9 mouse cellular contexts compared by ENCODE assay signal in the genomic region with DNA sequence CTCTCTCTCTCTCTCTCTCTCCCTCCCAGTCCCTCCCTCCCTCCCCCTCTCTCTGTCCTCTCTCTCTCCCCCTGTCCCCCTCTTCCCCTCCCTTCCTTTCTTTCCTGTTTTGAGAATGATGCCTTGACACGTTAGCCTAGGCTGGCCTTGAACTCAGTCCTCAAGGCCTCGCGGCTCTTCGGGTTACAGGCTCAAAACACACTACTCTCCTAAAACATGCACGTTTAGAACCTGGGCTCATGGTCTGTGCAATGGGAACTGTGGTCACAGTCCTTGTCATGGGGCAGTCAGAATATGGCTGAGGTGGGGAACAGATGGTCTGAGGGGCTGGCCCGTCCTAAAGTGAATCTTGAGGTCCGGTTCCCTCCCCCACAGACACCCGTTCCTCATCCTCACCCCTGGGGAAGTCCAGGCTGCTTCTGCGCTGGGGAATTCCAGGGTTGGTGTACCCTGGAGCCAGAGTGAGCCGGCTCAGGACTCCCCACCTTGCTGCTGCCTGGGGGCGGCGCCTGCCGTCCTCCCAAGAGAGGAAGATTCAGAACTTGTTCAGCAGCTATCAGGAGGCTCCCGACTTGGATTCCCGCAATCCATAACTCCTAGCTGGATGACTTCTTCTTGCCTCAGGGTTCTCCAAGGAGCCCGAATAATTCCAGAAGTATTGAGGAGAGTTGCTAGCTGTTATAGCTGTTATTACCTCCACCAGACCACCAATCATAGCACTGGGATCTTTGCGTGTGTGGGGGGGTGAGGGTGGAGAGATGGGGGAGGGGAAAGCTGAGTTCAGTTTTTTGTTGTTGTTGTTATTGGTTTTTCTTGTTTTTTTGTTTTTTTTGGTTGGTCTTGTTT. TPM values are rescaled to one million over a fixed set of nuclear protein-coding genes. Genes with fewer than 3 reads are reported as not detected.
DNase-seq lines count a peak whose midpoint lies in the region; ATAC-seq and TF ChIP-seq lines count a peak whose summit lies in the region.
"Had no signal": no experiment of that assay in that cellular context is flagged by ENCODE, and none has a peak within 500 bp of the region (broad histone marks: within the 10 kb centered on the region; RNA-seq: fewer than 3 reads in every experiment).

No protein-coding gene starts in this region.

- H3K27ac ChIP-seq in heart, adult 2 months: peak overlapping the region; percentile 74
- H3K27ac ChIP-seq in heart, embryonic 13.5 days (replicated peaks): no peak overlapping the region
- no peak overlapping the region for H3K27ac ChIP-seq in limb, embryonic 14.5 days (replicated peaks; ENCODE audit: low read depth, low read length)
- no peak overlapping the region for H3K27ac ChIP-seq in midbrain, embryonic 14.5 days (replicated peaks; ENCODE audit: low read depth, low read length)
- H3K27ac ChIP-seq: midbrain, embryonic 12.5 days had no signal

- WGBS in heart, adult 2 months: 4% methylated on average over 17 of the region's 17 CpGs
- WGBS in heart, embryonic 13.5 days: 5% methylated on average over 17 of the region's 17 CpGs
- 4% methylated on average over 17 of the region's 17 CpGs for WGBS in limb, embryonic 14.5 days
- WGBS in midbrain, embryonic 14.5 days: 7% methylated on average over 17 of the region's 17 CpGs

- TF ChIP-seq CTCF in heart, adult 2 months (IDR thresholded peaks at IDR 0.05): no peak
- TF ChIP-seq CTCF in E14TG2a.4 (conservative IDR thresholded peaks at IDR 0.05; ENCODE audit: low read length): no peak

- H3K4me1 ChIP-seq in heart, adult 2 months (ENCODE audit: control insufficient read depth, insufficient read depth, low read length): peaks cover 12% of the 10 kb centered on the region
- peaks cover 74% of the 10 kb centered on the region for H3K4me1 ChIP-seq in E14TG2a.4 (replicated peaks; ENCODE audit: low read depth, low read length)
- peaks cover 21% of the 10 kb centered on the region for H3K4me1 ChIP-seq in heart, embryonic 13.5 days
- 0 out of 2 replicates have a peak, but pooled peaks cover 8% of the 10 kb centered on the region for H3K4me1 ChIP-seq in limb, embryonic 14.5 days (ENCODE audit: control insufficient read depth, insufficient read depth, low read length)
- H3K4me1 ChIP-seq in midbrain, embryonic 14.5 days (ENCODE audit: control insufficient read depth, insufficient read depth, low read length): no peaks in the 10 kb centered on the region

- peak overlapping the region; percentile 45 for H3K4me3 ChIP-seq in heart, adult 2 months
- peak overlapping the region; percentile 89 for H3K4me3 ChIP-seq in E14TG2a.4 (replicated peaks; ENCODE audit: low read length)
- H3K4me3 ChIP-seq in heart, embryonic 13.5 days: peak overlapping the region; percentile 53
- H3K4me3 ChIP-seq in limb, embryonic 14.5 days (replicated peaks; ENCODE audit: low read length): peak overlapping the region; percentile 41
- no peak overlapping the region for H3K4me3 ChIP-seq in midbrain, embryonic 14.5 days (replicated peaks; ENCODE audit: low read depth, low read length)

- no peak for TF ChIP-seq EP300 in heart, adult 2 months (IDR thresholded peaks at IDR 0.05; ENCODE audit: insufficient read depth, low read depth, low read length)

- H3K27me3 ChIP-seq in heart, adult 2 months (ENCODE audit: control insufficient read depth, insufficient read depth, low read length): no peaks in the 10 kb centered on the region
- H3K27me3 ChIP-seq in E14TG2a.4 (ENCODE audit: insufficient read depth, low read length): no peaks in the 10 kb centered on the region
- H3K27me3 ChIP-seq in heart, embryonic 13.5 days (replicated peaks): peaks cover 70% of the 10 kb centered on the region
- peaks cover 33% of the 10 kb centered on the region for H3K27me3 ChIP-seq in limb, embryonic 14.5 days (ENCODE audit: control insufficient read depth, insufficient read depth, low read length)
- H3K27me3 ChIP-seq in midbrain, embryonic 14.5 days (ENCODE audit: control insufficient read depth, insufficient read depth, low read length): peaks cover 42% of the 10 kb centered on the region

- H3K4me2 ChIP-seq in heart, embryonic 13.5 days: peak overlapping the region; percentile 75
- peak overlapping the region; percentile 65 for H3K4me2 ChIP-seq in limb, embryonic 14.5 days (replicated peaks; ENCODE audit: low read depth, low read length, severe bottlenecking)
- no peak overlapping the region for H3K4me2 ChIP-seq in midbrain, embryonic 14.5 days (ENCODE audit: low read length)

- H3K9ac ChIP-seq in heart, adult 2 months (ENCODE audit: low read depth, low read length): peak overlapping the region; percentile 51
- H3K9ac ChIP-seq in heart, embryonic 13.5 days: peak overlapping the region; percentile 67
- H3K9ac ChIP-seq in limb, embryonic 14.5 days (ENCODE audit: low read depth, low read length, severe bottlenecking): peak overlapping the region; percentile 48; the same call in 1 of the 2 replicates
- no peak overlapping the region for H3K9ac ChIP-seq in midbrain, embryonic 14.5 days (replicated peaks; ENCODE audit: low read length)
- H3K9ac ChIP-seq: midbrain, embryonic 12.5 days had no signal

- H3K9me3 ChIP-seq in E14TG2a.4 (ENCODE audit: low read length): no peaks in the 10 kb centered on the region
- no peaks in the 10 kb centered on the region for H3K9me3 ChIP-seq in heart, embryonic 13.5 days
- H3K9me3 ChIP-seq in limb, embryonic 14.5 days (ENCODE audit: control insufficient read depth, low read length): no peaks in the 10 kb centered on the region
- H3K9me3 ChIP-seq in midbrain, embryonic 14.5 days (ENCODE audit: control insufficient read depth, low read length): no peaks in the 10 kb centered on the region
- H3K9me3 ChIP-seq: midbrain, embryonic 12.5 days had no signal

- intact Hi-C loops in heart, adult 2 months (cut with DNase I): no loop called here

- H3K36me3 ChIP-seq in heart, adult 2 months (ENCODE audit: control insufficient read depth, insufficient read depth, low read length): no peaks in the 10 kb centered on the region
- peaks cover 45% of the 10 kb centered on the region for H3K36me3 ChIP-seq in E14TG2a.4 (ENCODE audit: insufficient read depth, low read length)
- H3K36me3 ChIP-seq in heart, embryonic 13.5 days: no peaks in the 10 kb centered on the region
- H3K36me3 ChIP-seq in limb, embryonic 14.5 days (ENCODE audit: control insufficient read depth, insufficient read depth, low read length): no peaks in the 10 kb centered on the region
- H3K36me3 ChIP-seq in midbrain, embryonic 14.5 days (ENCODE audit: control insufficient read depth, insufficient read depth, low read length): no peaks in the 10 kb centered on the region
- H3K36me3 ChIP-seq: midbrain, embryonic 12.5 days had no signal

- no peak for ATAC-seq in heart, embryonic 13.5 days (ENCODE audit: extremely low read depth, insufficient number of reproducible peaks, low FRiP score, low TSS enrichment)
- no peak for ATAC-seq in limb, embryonic 14.5 days (ENCODE audit: low FRiP score, low read depth)
- no peak for ATAC-seq in midbrain, embryonic 14.5 days (ENCODE audit: low FRiP score, low TSS enrichment)

- TF ChIP-seq POLR2A in heart, adult 2 months (IDR thresholded peaks at IDR 0.05; ENCODE audit: insufficient read depth, low read depth, low read length): no peak
- TF ChIP-seq POLR2A in limb, embryonic 14.5 days (IDR thresholded peaks at IDR 0.05; ENCODE audit: borderline replicate concordance, extremely low read depth, insufficient read depth, insufficient read length): no peak

- no peaks in the 10 kb centered on the region for H3K79me2 ChIP-seq in heart, adult 2 months (replicated peaks; ENCODE audit: control insufficient read depth, insufficient read depth, low read length)

- peak; percentile 49 to 56 for DNase-seq in heart, adult 2 months
- DNase-seq in heart, postnatal 4 days: no peak
- DNase-seq in limb, embryonic 14.5 days (ENCODE audit: low spot score): no peak
- DNase-seq in layer of hippocampus, adult 9-10 months (ENCODE audit: low spot score): no peak
- DNase-seq in layer of hippocampus, postnatal 25 days (ENCODE audit: extremely low spot score in 1 of 2, low spot score in 1 of 2): no peak
- DNase-seq in midbrain, embryonic 14.5 days: no peak

RNA-seq across cellular contexts. Expression of a gene that starts 0.8 kb away (rescaled TPM):
- total RNA-seq in heart, adult 2 months (2021): 1 to 10 TPM; 7.6 to 9.2 TPM
- 12.4 and 15.3 TPM in 2 replicates for polyA plus RNA-seq in heart, adult 2 months (2012; rRNA removed)
- 1 to 10 TPM; 8.0 to 8.5 TPM for total RNA-seq in heart, postnatal 4 days (2021)
- polyA plus RNA-seq in heart, embryonic 13.5 days (2015; fragmentation: Nextera tagmentation; extraction: Ambion mirVana): 11.6 and 11.9 TPM in 2 replicates
- polyA plus RNA-seq in limb, embryonic 14.5 days (2012; rRNA removed): 15.5 and 16.6 TPM in 2 replicates
- 18.3 and 21.2 TPM in 2 replicates for polyA plus RNA-seq in limb, embryonic 14.5 days (2014; fragmentation: Nextera tagmentation; extraction: Ambion mirVana)
- total RNA-seq in layer of hippocampus, postnatal 25 days (2021): 1 to 10 TPM; 2.1 to 2.7 TPM
- 1.7 and 4.1 TPM in 2 replicates for polyA plus RNA-seq in midbrain, embryonic 14.5 days (2014; fragmentation: Nextera tagmentation; extraction: Ambion mirVana)

RNA-seq across cellular contexts. Expression of a gene that starts 12.6 kb away (rescaled TPM):
- total RNA-seq in heart, adult 2 months (2021): 1 to 10 TPM in 1 of 2 experiments, under 1 TPM in 1; 0.84 to 1.0 TPM
- 0.70 and 1.4 TPM in 2 replicates for polyA plus RNA-seq in heart, adult 2 months (2012; rRNA removed)
- total RNA-seq in heart, postnatal 4 days (2021): under 1 TPM; 0.27 to 0.93 TPM
- polyA plus RNA-seq in heart, embryonic 13.5 days (2015; fragmentation: Nextera tagmentation; extraction: Ambion mirVana): 3.1 and 8.3 TPM in 2 replicates
- polyA plus RNA-seq in limb, embryonic 14.5 days (2012; rRNA removed): 0.26 and 0.47 TPM in 2 replicates
- polyA plus RNA-seq in limb, embryonic 14.5 days (2014; fragmentation: Nextera tagmentation; extraction: Ambion mirVana): 0.99 and 1.3 TPM in 2 replicates
- under 1 TPM; 0.84 to 0.87 TPM for total RNA-seq in layer of hippocampus, postnatal 25 days (2021)
- polyA plus RNA-seq in midbrain, embryonic 14.5 days (2014; fragmentation: Nextera tagmentation; extraction: Ambion mirVana): not detected in 2 replicates

RNA-seq across cellular contexts. Expression of a gene that starts 14.0 kb away (rescaled TPM):
- 100 to 1,000 TPM; 124 to 130 TPM for total RNA-seq in heart, adult 2 months (2021)
- 173 and 226 TPM in 2 replicates for polyA plus RNA-seq in heart, adult 2 months (2012; rRNA removed)
- 10 to 100 TPM; 85.7 to 98.0 TPM for total RNA-seq in heart, postnatal 4 days (2021)
- polyA plus RNA-seq in heart, embryonic 13.5 days (2015; fragmentation: Nextera tagmentation; extraction: Ambion mirVana): 124 and 139 TPM in 2 replicates
- polyA plus RNA-seq in limb, embryonic 14.5 days (2012; rRNA removed): 89.0 and 114 TPM in 2 replicates
- 115 and 118 TPM in 2 replicates for polyA plus RNA-seq in limb, embryonic 14.5 days (2014; fragmentation: Nextera tagmentation; extraction: Ambion mirVana)
- total RNA-seq in layer of hippocampus, postnatal 25 days (2021): 10 to 100 TPM; 60.1 to 62.4 TPM
- polyA plus RNA-seq in midbrain, embryonic 14.5 days (2014; fragmentation: Nextera tagmentation; extraction: Ambion mirVana): 98.6 and 112 TPM in 2 replicates

RNA-seq across cellular contexts. Expression of a gene that starts 15.3 kb away (rescaled TPM):
- not detected for total RNA-seq in heart, adult 2 months (2021)
- 0.06 and 0.08 TPM in 2 replicates for polyA plus RNA-seq in heart, adult 2 months (2012; rRNA removed)
- not detected for total RNA-seq in heart, postnatal 4 days (2021)
- polyA plus RNA-seq in heart, embryonic 13.5 days (2015; fragmentation: Nextera tagmentation; extraction: Ambion mirVana): 0.04 and 0.05 TPM in 2 replicates
- polyA plus RNA-seq in limb, embryonic 14.5 days (2012; rRNA removed): 0.23 and 0.34 TPM in 2 replicates
- polyA plus RNA-seq in limb, embryonic 14.5 days (2014; fragmentation: Nextera tagmentation; extraction: Ambion mirVana): 0.08 and 0.11 TPM in 2 replicates
- total RNA-seq in layer of hippocampus, postnatal 25 days (2021): 100 to 1,000 TPM; 389 to 394 TPM
- 0.71 and 1.0 TPM in 2 replicates for polyA plus RNA-seq in midbrain, embryonic 14.5 days (2014; fragmentation: Nextera tagmentation; extraction: Ambion mirVana)
- polyA plus RNA-seq: midbrain, embryonic 12.5 days had no signal

RNA-seq across cellular contexts. Expression of a gene that starts 40.0 kb away (rescaled TPM):
- total RNA-seq in heart, adult 2 months (2021): 1 to 10 TPM; 2.8 to 3.2 TPM
- polyA plus RNA-seq in heart, adult 2 months (2012; rRNA removed): 4.2 and 6.1 TPM in 2 replicates
- 10 to 100 TPM in 1 of 2 experiments, 1 to 10 TPM in 1; 8.4 to 11.1 TPM for total RNA-seq in heart, postnatal 4 days (2021)
- 19.4 and 21.9 TPM in 2 replicates for polyA plus RNA-seq in heart, embryonic 13.5 days (2015; fragmentation: Nextera tagmentation; extraction: Ambion mirVana)
- polyA plus RNA-seq in limb, embryonic 14.5 days (2012; rRNA removed): 28.3 and 37.6 TPM in 2 replicates
- polyA plus RNA-seq in limb, embryonic 14.5 days (2014; fragmentation: Nextera tagmentation; extraction: Ambion mirVana): 59.9 and 67.9 TPM in 2 replicates
- 1 to 10 TPM; 2.5 to 3.6 TPM for total RNA-seq in layer of hippocampus, postnatal 25 days (2021)
- 4.1 and 10.8 TPM in 2 replicates for polyA plus RNA-seq in midbrain, embryonic 14.5 days (2014; fragmentation: Nextera tagmentation; extraction: Ambion mirVana)

Comparison
In these comparisons a context has a peak if more than half of its experiments do, and no peak if none do; other contexts are left out.
1. DNase-seq: peak in heart, adult 2 months (2 of 2); none in heart, postnatal 4 days (single experiment), limb, embryonic 14.5 days (single experiment), layer of hippocampus, adult 9-10 months (single experiment), layer of hippocampus, postnatal 25 days (0 of 2) and midbrain, embryonic 14.5 days (single experiment).